Mouse (Mus musculus) forebrain, embryonic 14.5 days (tissue): ENCODE results near the gene Calhm2. TPM values are rescaled to one million over a fixed set of nuclear protein-coding genes. Genes with fewer than 3 reads are reported as not detected.
A peak's percentile ranks its signal among the peaks of the same experiment; 100 is the strongest.

Experiments used
- ATAC-seq: fragments of 200-750 bp; cut with Nextera tagmentation; 2 replicates; pipeline ENCODE4 v1.8.0; 2017; ENCODE audit warnings: mild to moderate bottlenecking, moderate library complexity
- DNase-seq: peaks from one replicate; pipeline ENCODE4 v3.0.0-alpha.2; 2015; ENCODE audit warnings: low spot score
- H3K27ac ChIP-seq: fragments of 300-500 bp; sonication (generic); 2 replicates; pipeline ENCODE4 v1.5.1; 2014; ENCODE audit warnings: low read depth, mild to moderate bottlenecking, control low read depth, low read length, moderate library complexity
- H3K27me3 ChIP-seq: fragments of 300-500 bp; sonication (generic); replicated peaks from 2 replicates; pipeline ENCODE4 v1.6.1; 2014; ENCODE audit warnings: low read length, control low read depth, mixed read lengths; ENCODE audit not compliant: control insufficient read depth, insufficient read depth
- H3K36me3 ChIP-seq: fragments of 300-500 bp; sonication (generic); 2 replicates; pipeline ENCODE4 v1.6.1; 2014; ENCODE audit warnings: low read length, control low read depth; ENCODE audit not compliant: control insufficient read depth, insufficient read depth
- H3K4me1 ChIP-seq: fragments of 300-500 bp; sonication (generic); 2 replicates; pipeline ENCODE4 v1.6.1; 2014; ENCODE audit warnings: antibody characterized with exemption, low read length, control low read depth; ENCODE audit not compliant: control insufficient read depth, insufficient read depth
- H3K4me2 ChIP-seq: fragments of 300-500 bp; sonication (generic); 2 replicates; pipeline ENCODE4 v1.6.1; 2014; ENCODE audit warnings: mild to moderate bottlenecking, control low read depth, low read length
- H3K4me3 ChIP-seq: fragments of 300-500 bp; sonication (generic); 2 replicates; pipeline ENCODE4 v1.5.1; 2014; ENCODE audit warnings: low read depth, low read length, control low read depth
- H3K9ac ChIP-seq: fragments of 300-500 bp; sonication (generic); 2 replicates; pipeline ENCODE4 v1.6.1; 2014; ENCODE audit warnings: mild to moderate bottlenecking, low read length, control low read depth, moderate library complexity
- H3K9me3 ChIP-seq: fragments of 300-500 bp; sonication (generic); replicated peaks from 2 replicates; pipeline ENCODE4 v1.6.1; 2016; ENCODE audit warnings: low read length, control low read depth, mixed read lengths; ENCODE audit not compliant: control insufficient read depth
- WGBS: fragments of 180-500 bp; shearing (Covaris S2); extraction: QIAGEN DNeasy Blood & Tissue Kit; methylation state at CpG from one replicate; pipeline ENCODE4 v1.1.7; 2014; 5-methylcytosine and 5-hydroxymethylcytosine counted together
- polyA plus RNA-seq: library from polyadenylated mRNA; unstranded; fragments of >200 nt; fragmentation: Nextera tagmentation; extraction: Ambion mirVana; gene quantifications from 2 replicates; pipeline ENCODE4 v1.2.1, GENCODE M21; 2014

Calhm2 gene
- polyA plus RNA-seq, 1 experiment from 2014 or later, result 0.69 TPM

DNA sequence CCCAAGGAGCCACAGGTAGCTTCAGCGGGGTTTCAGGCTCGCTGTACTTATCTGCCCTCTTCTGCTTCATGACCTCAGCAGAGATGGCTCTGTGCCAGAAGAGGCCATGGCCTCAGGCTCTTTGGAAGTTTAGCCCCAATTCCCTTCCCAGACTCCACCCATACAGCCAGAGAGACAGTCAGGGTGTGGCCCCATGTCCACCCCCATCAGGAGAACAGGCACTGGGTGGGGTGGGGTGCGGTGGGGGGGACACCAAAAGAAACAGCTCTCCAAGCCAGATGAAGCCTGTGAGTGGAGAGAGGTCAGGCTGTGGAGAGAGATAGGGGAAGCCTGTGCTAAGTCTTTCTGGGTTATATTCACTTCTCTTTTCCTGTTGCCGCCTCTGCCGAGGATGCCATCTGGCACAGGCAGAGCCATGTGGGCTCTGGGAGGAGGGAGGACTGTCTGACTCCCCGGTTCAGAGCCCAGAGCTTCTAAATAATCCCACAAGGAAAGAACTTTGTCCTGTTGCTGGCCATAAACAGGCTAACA lies 978 bp downstream of the Calhm2 start:
- Histone ChIP-seq H3K9ac (0 out of 2 replicates have a peak overlapping the region, but pooled peaks have one; percentile 45), H3K4me3 (no peak overlapping the region), H3K27me3 (no peaks in the 10 kb centered on the region), H3K4me1 (peaks cover 11% of the 10 kb centered on the region), H3K36me3 (peaks cover 12% of the 10 kb centered on the region), H3K4me2 (peak overlapping the region; percentile 36; the same call in 1 of the 2 replicates), H3K9me3 (no peaks in the 10 kb centered on the region), H3K27ac (no peak overlapping the region)
- peak; percentile 51 for DNase-seq
- ATAC-seq, result peak; percentile 71; the same call in 1 of the 2 replicates
- 59% methylated on average over 6 of the region's 6 CpGs for WGBS

DNA sequence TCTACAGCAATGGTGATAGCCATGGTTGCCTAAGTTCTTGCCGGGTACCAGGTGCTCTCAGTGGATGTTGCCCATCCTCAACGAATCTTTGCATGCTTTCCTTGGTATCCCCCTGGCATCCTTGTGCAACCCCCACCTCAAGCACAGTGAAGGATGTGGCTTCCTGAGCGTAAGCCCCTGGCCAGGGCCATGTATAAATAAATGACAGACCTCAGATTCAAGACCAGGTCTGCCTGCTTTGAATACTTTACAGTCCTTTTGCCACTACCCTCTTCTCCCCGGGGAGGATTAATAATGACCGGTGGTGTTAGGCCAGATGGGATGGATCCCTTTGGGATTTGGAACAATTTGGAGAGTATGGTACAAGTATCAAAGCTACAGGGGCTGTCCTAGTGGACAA lies 1.9 kb downstream of the Calhm2 start:
- Histone ChIP-seq H3K4me3 (no peak overlapping the region), H3K9ac (no peak overlapping the region), H3K36me3 (peaks cover 21% of the 10 kb centered on the region), H3K27me3 (no peaks in the 10 kb centered on the region), H3K4me2 (no peak overlapping the region), H3K9me3 (no peaks in the 10 kb centered on the region), H3K27ac (no peak overlapping the region), H3K4me1 (peaks cover 11% of the 10 kb centered on the region)
- ATAC-seq, result no peak
- no peak for DNase-seq
- 90% methylated on average over 5 of the region's 5 CpGs for WGBS

GRCm38 (mm10) chr19:47135568-47135967 lies 2.5 kb downstream of the Calhm2 start:
- no peak for ATAC-seq
- no peak for DNase-seq
- Histone ChIP-seq H3K4me3 (no peak overlapping the region), H3K27ac (no peak overlapping the region), H3K9ac (no peak overlapping the region), H3K4me2 (no peak overlapping the region), H3K27me3 (no peaks in the 10 kb centered on the region), H3K4me1 (peaks cover 11% of the 10 kb centered on the region), H3K36me3 (peaks cover 27% of the 10 kb centered on the region), H3K9me3 (no peaks in the 10 kb centered on the region)
- 93% methylated on average over 17 of the region's 17 CpGs for WGBS

DNA sequence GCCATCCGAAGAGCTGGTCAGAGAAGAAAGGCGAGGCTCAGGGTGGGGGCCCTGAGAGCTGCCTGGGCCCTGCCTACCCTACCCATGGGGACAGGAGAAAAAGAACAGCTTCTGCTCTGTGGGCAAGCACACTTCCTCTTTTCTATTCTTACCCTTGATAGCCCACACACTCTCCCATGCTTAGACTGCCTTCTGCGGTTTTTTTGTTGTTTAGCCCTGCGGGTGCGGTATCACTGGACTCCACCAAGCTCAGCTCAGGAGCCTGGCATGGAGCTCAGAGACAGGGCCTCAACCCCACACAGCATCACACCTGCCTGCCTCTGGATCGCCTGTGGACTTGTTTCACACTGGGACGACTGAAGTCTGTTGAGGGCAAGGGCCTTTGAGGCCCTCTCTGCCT lies 4.9 kb downstream of the Calhm2 start:
- Histone ChIP-seq H3K4me1 (peaks cover 9% of the 10 kb centered on the region), H3K4me2 (no peak overlapping the region), H3K36me3 (peaks cover 51% of the 10 kb centered on the region), H3K4me3 (no peak overlapping the region), H3K9ac (no peak overlapping the region), H3K27ac (no peak overlapping the region), H3K27me3 (no peaks in the 10 kb centered on the region), H3K9me3 (no peaks in the 10 kb centered on the region)
- ATAC-seq (no peak), DNase-seq (no peak)
- WGBS, result 89% methylated on average over 7 of the region's 7 CpGs

- H3K9ac ChIP-seq, result no peak overlapping the region
- H3K36me3 ChIP-seq, result peaks cover 74% of the 10 kb centered on the region
- 96% methylated on average over 15 of the region's 15 CpGs for WGBS
- DNase-seq (no peak), ATAC-seq (no peak)
- no peak overlapping the region for H3K4me2 ChIP-seq
- H3K9me3 ChIP-seq, result no peaks in the 10 kb centered on the region
- no peaks in the 10 kb centered on the region for H3K27me3 ChIP-seq
- no peak overlapping the region for H3K4me3 ChIP-seq
- no peak overlapping the region for H3K27ac ChIP-seq
- no peaks in the 10 kb centered on the region for H3K4me1 ChIP-seq
These were observed 7.5 kb downstream of the Calhm2 start for GRCm38 (mm10) chr19:47130551-47131125.

DNA sequence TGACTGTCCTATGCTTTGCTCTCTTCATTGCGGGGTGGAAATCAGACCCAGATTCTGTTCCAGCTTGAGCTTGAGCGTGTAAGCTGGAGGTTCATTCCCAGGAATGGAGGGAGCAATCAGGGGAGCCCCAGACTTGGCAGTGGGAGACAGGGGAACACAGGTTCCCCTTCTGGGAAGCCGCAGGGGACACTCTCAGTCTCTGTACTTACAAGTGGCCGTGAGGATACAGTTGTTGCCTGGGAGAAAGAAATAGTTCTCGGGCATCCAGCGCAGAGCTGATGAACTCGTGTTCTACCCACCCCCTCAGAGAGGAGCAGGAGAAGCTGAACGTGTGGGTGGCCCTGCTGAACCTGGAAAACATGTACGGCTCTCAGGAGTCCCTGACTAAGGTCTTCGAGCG lies 9.3 kb downstream of the Calhm2 start:
- Histone ChIP-seq H3K4me3 (no peak overlapping the region), H3K9me3 (no peaks in the 10 kb centered on the region), H3K36me3 (peaks cover 92% of the 10 kb centered on the region), H3K27ac (no peak overlapping the region), H3K9ac (no peak overlapping the region), H3K27me3 (no peaks in the 10 kb centered on the region), H3K4me1 (no peaks in the 10 kb centered on the region), H3K4me2 (no peak overlapping the region)
- no peak for ATAC-seq
- DNase-seq, result no peak
- WGBS, result 92% methylated on average over 11 of the region's 11 CpGs

- Histone ChIP-seq H3K4me2 (no peak overlapping the region), H3K36me3 (peaks cover 90% of the 10 kb centered on the region), H3K4me3 (no peak overlapping the region), H3K9ac (no peak overlapping the region), H3K9me3 (no peaks in the 10 kb centered on the region), H3K27me3 (no peaks in the 10 kb centered on the region), H3K27ac (no peak overlapping the region), H3K4me1 (no peaks in the 10 kb centered on the region)
- 98% methylated on average over 10 of the region's 10 CpGs for WGBS
- ATAC-seq (no peak), DNase-seq (no peak)
These were observed 9.9 kb downstream of the Calhm2 start for GRCm38 (mm10) chr19:47128164-47128563.

DNA sequence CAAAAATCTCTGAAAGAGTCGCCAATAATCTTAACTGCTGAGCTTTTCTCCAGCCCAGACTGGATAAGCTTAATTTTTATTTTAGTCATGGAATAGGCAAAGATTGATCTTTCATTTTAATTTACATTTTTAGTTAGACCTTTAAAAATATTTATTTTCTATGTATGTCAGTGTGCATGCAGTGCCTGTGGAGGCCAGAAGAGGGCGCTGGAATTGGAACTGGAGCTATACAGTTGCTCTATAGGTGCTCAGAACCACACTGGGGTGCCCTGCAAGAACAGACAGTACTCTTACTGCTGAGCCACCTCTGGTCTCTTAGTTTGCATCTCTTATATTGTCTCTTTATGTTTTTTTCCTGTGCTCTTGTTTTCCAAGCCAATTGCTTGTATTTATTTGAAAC lies 15.3 kb downstream of the Calhm2 start:
- Histone ChIP-seq H3K27ac (no peak overlapping the region), H3K4me2 (no peak overlapping the region), H3K4me3 (no peak overlapping the region), H3K9ac (no peak overlapping the region), H3K9me3 (no peaks in the 10 kb centered on the region), H3K27me3 (no peaks in the 10 kb centered on the region), H3K4me1 (no peaks in the 10 kb centered on the region), H3K36me3 (peaks cover 67% of the 10 kb centered on the region)
- ATAC-seq (no peak), DNase-seq (peak; percentile 48)
- WGBS, result 26% methylated on average over 2 of the region's 2 CpGs

- Histone ChIP-seq H3K4me1 (no peaks in the 10 kb centered on the region), H3K9ac (no peak overlapping the region), H3K4me2 (no peak overlapping the region), H3K4me3 (no peak overlapping the region), H3K27ac (no peak overlapping the region), H3K9me3 (no peaks in the 10 kb centered on the region), H3K27me3 (no peaks in the 10 kb centered on the region), H3K36me3 (peaks cover 67% of the 10 kb centered on the region)
- ATAC-seq, result no peak
- 42% methylated on average over 4 of the region's 4 CpGs for WGBS
- peak; percentile 63 for DNase-seq
These were observed 17.0 kb downstream of the Calhm2 start for GRCm38 (mm10) chr19:47121054-47121453.
